Mouse (Mus musculus) hindbrain, embryonic 11.5 days (tissue): ENCODE results near the gene Erich6. TPM values are rescaled to one million over a fixed set of nuclear protein-coding genes. Genes with fewer than 3 reads are reported as not detected.

ENCODE experiments used
- ATAC-seq: fragments of 200-750 bp; cut with Nextera tagmentation; 2 replicates; pipeline ENCODE4 v1.8.0; 2017; ENCODE audit warnings: mild to moderate bottlenecking, moderate TSS enrichment, moderate library complexity; ENCODE audit not compliant: low FRiP score
- DNase-seq: peaks from one replicate; pipeline ENCODE4 v3.0.0-alpha.2; 2015; ENCODE audit warnings: low spot score
- H3K27ac ChIP-seq: fragments of 300-500 bp; sonication (generic); 2 replicates; pipeline ENCODE4 v1.5.1; 2014; ENCODE audit warnings: mild to moderate bottlenecking, low read depth, low read length
- H3K27me3 ChIP-seq: fragments of 300-500 bp; sonication (generic); 2 replicates; pipeline ENCODE4 v1.6.1; 2014; ENCODE audit warnings: mild to moderate bottlenecking, low read length, moderate library complexity, mixed read lengths; ENCODE audit not compliant: control insufficient read depth, insufficient read depth
- H3K36me3 ChIP-seq: fragments of 300-500 bp; sonication (generic); 2 replicates; pipeline ENCODE4 v1.6.1; 2014; ENCODE audit warnings: mild to moderate bottlenecking, low read length, moderate library complexity, mixed read lengths; ENCODE audit not compliant: control insufficient read depth, insufficient read depth
- H3K4me1 ChIP-seq: fragments of 300-500 bp; sonication (generic); replicated peaks from 2 replicates; pipeline ENCODE4 v1.6.1; 2014; ENCODE audit warnings: low read length, mixed read lengths; ENCODE audit not compliant: control insufficient read depth, insufficient read depth
- H3K4me2 ChIP-seq: fragments of 300-500 bp; sonication (generic); replicated peaks from 2 replicates; pipeline ENCODE4 v1.6.1; 2014; ENCODE audit warnings: mild to moderate bottlenecking, low read depth, low read length
- H3K4me3 ChIP-seq: fragments of 300-500 bp; sonication (generic); 2 replicates; pipeline ENCODE4 v1.5.1; 2014; ENCODE audit warnings: low read depth, low read length
- H3K9ac ChIP-seq: fragments of 300-500 bp; sonication (generic); 2 replicates; pipeline ENCODE4 v1.6.1; 2014; ENCODE audit warnings: low read depth, low read length
- H3K9me3 ChIP-seq: fragments of 300-500 bp; sonication (generic); 2 replicates; pipeline ENCODE4 v1.6.1; 2016; ENCODE audit warnings: low read length; ENCODE audit not compliant: control insufficient read depth
- WGBS: fragments of 180-500 bp; shearing (Covaris S2); extraction: QIAGEN DNeasy Blood & Tissue Kit; methylation state at CpG from one replicate; pipeline ENCODE4 v1.1.7; 2014; 5-methylcytosine and 5-hydroxymethylcytosine counted together
- polyA plus RNA-seq: library from polyadenylated mRNA; unstranded; fragments of >200 nt; fragmentation: Nextera tagmentation; extraction: Ambion mirVana; gene quantifications from 2 replicates; pipeline ENCODE4 v1.2.1, GENCODE M21; 2014

Gene Erich6
- polyA plus RNA-seq, 1 experiment from 2014 or later: 0.12 TPM

GRCm38 (mm10) chr3:58678905-58679304, 41.9 kb upstream of the Erich6 start:
- Histone ChIP-seq H3K27ac (no peak overlapping the region), H3K4me1 (no peaks in the 10 kb centered on the region), H3K9ac (no peak overlapping the region), H3K4me3 (no peak overlapping the region), H3K4me2 (no peak overlapping the region), H3K36me3 (no peaks in the 10 kb centered on the region), H3K27me3 (no peaks in the 10 kb centered on the region), H3K9me3 (no peaks in the 10 kb centered on the region)
- WGBS: 50% methylated on average over 2 of the region's 2 CpGs
- ATAC-seq (no peak), DNase-seq (peak; percentile 13)

- DNase-seq: no peak
- Histone ChIP-seq H3K27ac (no peak overlapping the region), H3K36me3 (no peaks in the 10 kb centered on the region), H3K9me3 (no peaks in the 10 kb centered on the region), H3K27me3 (no peaks in the 10 kb centered on the region), H3K4me3 (no peak overlapping the region), H3K4me2 (no peak overlapping the region), H3K9ac (no peak overlapping the region), H3K4me1 (no peaks in the 10 kb centered on the region)
- ATAC-seq: no peak
- 54% methylated on average over 8 of the region's 8 CpGs for WGBS
Measured at GRCm38 (mm10) chr3:58678384-58678783, 41.4 kb upstream of the Erich6 start.

GRCm38 (mm10) chr3:58677615-58678014, 40.6 kb upstream of the Erich6 start:
- H3K4me1 ChIP-seq: no peaks in the 10 kb centered on the region
- no peak overlapping the region for H3K9ac ChIP-seq
- ATAC-seq (no peak), DNase-seq (no peak)
- 53% methylated on average over 3 of the region's 3 CpGs for WGBS
- no peak overlapping the region for H3K4me3 ChIP-seq
- no peak overlapping the region for H3K4me2 ChIP-seq
- H3K9me3 ChIP-seq: no peaks in the 10 kb centered on the region
- H3K36me3 ChIP-seq: no peaks in the 10 kb centered on the region
- no peaks in the 10 kb centered on the region for H3K27me3 ChIP-seq
- H3K27ac ChIP-seq: no peak overlapping the region

GRCm38 (mm10) chr3:58673295-58673694, 36.3 kb upstream of the Erich6 start:
- Histone ChIP-seq H3K9ac (no peak overlapping the region), H3K36me3 (no peaks in the 10 kb centered on the region), H3K27ac (no peak overlapping the region), H3K4me2 (no peak overlapping the region), H3K4me3 (no peak overlapping the region), H3K27me3 (no peaks in the 10 kb centered on the region), H3K4me1 (no peaks in the 10 kb centered on the region), H3K9me3 (no peaks in the 10 kb centered on the region)
- DNase-seq: no peak
- no peak for ATAC-seq
- 89% methylated on average over 5 of the region's 5 CpGs for WGBS

GRCm38 (mm10) chr3:58672481-58673183, 35.6 kb upstream of the Erich6 start:
- Histone ChIP-seq H3K27me3 (no peaks in the 10 kb centered on the region), H3K4me2 (no peak overlapping the region), H3K4me3 (no peak overlapping the region), H3K4me1 (no peaks in the 10 kb centered on the region), H3K9me3 (no peaks in the 10 kb centered on the region), H3K27ac (no peak overlapping the region), H3K36me3 (no peaks in the 10 kb centered on the region), H3K9ac (no peak overlapping the region)
- no peak for ATAC-seq
- WGBS: 78% methylated on average over 4 of the region's 4 CpGs
- DNase-seq: no peak

GRCm38 (mm10) chr3:58671616-58672250, 34.7 kb upstream of the Erich6 start:
- H3K4me3 ChIP-seq: no peak overlapping the region
- no peaks in the 10 kb centered on the region for H3K9me3 ChIP-seq
- H3K27me3 ChIP-seq: no peaks in the 10 kb centered on the region
- H3K4me1 ChIP-seq: no peaks in the 10 kb centered on the region
- no peaks in the 10 kb centered on the region for H3K36me3 ChIP-seq
- no peak for DNase-seq
- WGBS: 66% methylated on average over 6 of the region's 6 CpGs
- ATAC-seq: no peak
- H3K4me2 ChIP-seq: no peak overlapping the region
- no peak overlapping the region for H3K27ac ChIP-seq
- no peak overlapping the region for H3K9ac ChIP-seq

DNA sequence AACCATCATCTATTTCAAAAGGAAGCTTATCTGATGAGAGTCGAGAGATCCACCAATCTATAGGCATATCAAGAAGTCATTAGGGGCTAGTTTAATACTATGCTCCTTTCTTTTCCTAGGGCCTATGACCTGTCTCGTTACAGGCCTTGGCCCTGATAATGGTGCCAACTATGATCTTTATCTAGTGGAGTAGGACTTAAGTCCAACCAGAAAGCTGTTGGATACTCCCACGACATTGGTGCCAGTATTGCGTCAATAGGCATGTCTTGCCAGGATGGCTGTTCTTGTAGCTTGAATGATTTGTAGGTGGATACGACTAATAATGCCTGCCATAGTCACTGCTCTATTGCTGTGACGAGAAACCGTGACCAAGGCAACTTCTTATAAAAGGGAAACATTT, 27.0 kb upstream of the Erich6 start:
- H3K27ac ChIP-seq: no peak overlapping the region
- 91% methylated on average over 7 of the region's 7 CpGs for WGBS

DNA sequence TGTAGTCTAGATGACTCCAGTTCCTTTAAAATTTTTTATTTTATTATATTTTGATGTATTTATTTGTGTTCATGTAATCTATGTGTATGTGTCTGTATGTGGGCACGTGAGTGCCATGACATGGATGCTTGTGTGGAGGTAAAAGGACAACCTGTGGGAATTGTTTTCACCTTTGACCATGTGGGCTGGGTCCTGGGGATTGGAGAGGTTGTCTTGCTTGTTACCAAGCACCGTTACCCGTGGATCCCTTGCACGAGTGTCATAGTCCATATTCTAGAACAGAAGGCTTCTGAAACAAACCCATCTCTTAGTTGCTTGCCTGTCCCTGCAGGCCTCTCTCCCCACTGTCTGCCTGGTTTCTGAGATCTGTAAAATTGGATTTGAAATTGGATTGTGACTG, 23.6 kb upstream of the Erich6 start:
- Histone ChIP-seq H3K27me3 (no peaks in the 10 kb centered on the region), H3K36me3 (no peaks in the 10 kb centered on the region), H3K9ac (no peak overlapping the region), H3K4me1 (no peaks in the 10 kb centered on the region), H3K4me3 (no peak overlapping the region), H3K4me2 (no peak overlapping the region), H3K9me3 (no peaks in the 10 kb centered on the region), H3K27ac (no peak overlapping the region)
- 92% methylated on average over 4 of the region's 4 CpGs for WGBS
- DNase-seq (no peak), ATAC-seq (no peak)

More for the DNA sequence above, 27.0 kb upstream of the Erich6 start:
- no peak overlapping the region for H3K4me3 ChIP-seq
- H3K4me1 ChIP-seq: no peaks in the 10 kb centered on the region
- ATAC-seq: no peak
- no peaks in the 10 kb centered on the region for H3K36me3 ChIP-seq
- H3K9ac ChIP-seq: no peak overlapping the region
- H3K27me3 ChIP-seq: no peaks in the 10 kb centered on the region
- no peaks in the 10 kb centered on the region for H3K9me3 ChIP-seq
- H3K4me2 ChIP-seq: no peak overlapping the region
- no peak for DNase-seq

GRCm38 (mm10) chr3:58657356-58657755, 20.3 kb upstream of the Erich6 start:
- ATAC-seq: no peak
- no peaks in the 10 kb centered on the region for H3K4me1 ChIP-seq
- H3K9ac ChIP-seq: no peak overlapping the region
- no peak overlapping the region for H3K27ac ChIP-seq
- DNase-seq: peak; percentile 44
- H3K4me2 ChIP-seq: no peak overlapping the region
- H3K36me3 ChIP-seq: no peaks in the 10 kb centered on the region
- no peaks in the 10 kb centered on the region for H3K9me3 ChIP-seq
- no peak overlapping the region for H3K4me3 ChIP-seq
- 40% methylated on average over 2 of the region's 2 CpGs for WGBS
- no peaks in the 10 kb centered on the region for H3K27me3 ChIP-seq
